Mouse (Mus musculus) stomach, postnatal 0 days (tissue): ENCODE data around the gene Ttll11. TPM values are rescaled to one million over a fixed set of nuclear protein-coding genes. Genes with fewer than 3 reads are reported as not detected.

Experiments
- ATAC-seq: fragments of 200-750 bp; cut with Nextera tagmentation; 2 replicates; pipeline ENCODE4 v1.8.0; 2017; ENCODE audit not compliant: low FRiP score, low TSS enrichment
- DNase-seq: peaks from one replicate; pipeline ENCODE4 v3.0.0-alpha.2; 2016; ENCODE audit warnings: low spot score
- H3K27ac ChIP-seq: fragments of 300-500 bp; sonication (generic); replicated peaks from 2 replicates; pipeline ENCODE4 v1.5.1; 2014; ENCODE audit warnings: mild to moderate bottlenecking, control low read depth
- H3K27me3 ChIP-seq: fragments of 300-500 bp; sonication (generic); 2 replicates; pipeline ENCODE4 v1.6.1; 2014; ENCODE audit warnings: low read length; ENCODE audit not compliant: control insufficient read depth, insufficient read depth
- H3K36me3 ChIP-seq: fragments of 300-500 bp; sonication (generic); 2 replicates; pipeline ENCODE4 v1.6.1; 2014; ENCODE audit warnings: low read length, mixed read lengths; ENCODE audit not compliant: control insufficient read depth, insufficient read depth
- H3K4me1 ChIP-seq: fragments of 300-500 bp; sonication (generic); replicated peaks from 2 replicates; pipeline ENCODE4 v1.6.1; 2014; ENCODE audit warnings: antibody characterized with exemption; ENCODE audit not compliant: control insufficient read depth, insufficient read depth
- H3K4me2 ChIP-seq: fragments of 300-500 bp; sonication (generic); replicated peaks from 2 replicates; pipeline ENCODE4 v1.6.1; 2014; ENCODE audit warnings: low read depth, mild to moderate bottlenecking, control low read depth, moderate library complexity
- H3K4me3 ChIP-seq: fragments of 300-500 bp; sonication (generic); 2 replicates; pipeline ENCODE4 v1.5.1; 2014; ENCODE audit warnings: low read depth, low read length, control low read depth
- H3K9ac ChIP-seq: fragments of 300-500 bp; sonication (generic); 2 replicates; pipeline ENCODE4 v1.6.1; 2014; ENCODE audit warnings: mild to moderate bottlenecking, low read length, control low read depth, mixed read lengths
- H3K9me3 ChIP-seq: fragments of 300-500 bp; sonication (generic); 2 replicates; pipeline ENCODE4 v1.6.1; 2016; ENCODE audit warnings: low read length; ENCODE audit not compliant: control insufficient read depth
- CTCF ChIP-seq: IDR thresholded peaks from 2 replicates; pipeline ENCODE4 v1.5.1; 2016; ENCODE audit warnings: antibody characterized with exemption, low read depth, mild to moderate bottlenecking, moderate library complexity
- EP300 ChIP-seq: optimal IDR thresholded peaks from 2 replicates; pipeline ENCODE3; 2016; ENCODE audit warnings: antibody characterized with exemption
- WGBS: fragments of 180-500 bp; shearing (Covaris S2); extraction: QIAGEN DNeasy Blood & Tissue Kit; methylation state at CpG from one replicate; pipeline ENCODE4 v1.1.7; 2014; 5-methylcytosine and 5-hydroxymethylcytosine counted together
- polyA plus RNA-seq: library from polyadenylated mRNA; unstranded; fragments of >200 nt; fragmentation: Nextera tagmentation; extraction: Ambion mirVana; gene quantifications from 2 replicates; pipeline ENCODE4 v1.2.1, GENCODE M21; 2015

Gene Ttll11
- polyA plus RNA-seq, 1 experiment from 2014 or later: 0.55 TPM

GRCm38 (mm10) chr2:36010579-36010978 lies 30.9 kb upstream of the Ttll11 start:
- TF ChIP-seq EP300: no peak
- no peak for TF ChIP-seq CTCF
- Histone ChIP-seq H3K9me3 (no peaks in the 10 kb centered on the region), H3K27ac (no peak overlapping the region), H3K36me3 (no peaks in the 10 kb centered on the region), H3K4me2 (no peak overlapping the region; the same call in 1 of the 2 replicates), H3K4me3 (peak overlapping the region; percentile 40; the same call in 1 of the 2 replicates), H3K4me1 (peaks cover 4% of the 10 kb centered on the region; the same call in 1 of the 2 replicates), H3K27me3 (0 out of 2 replicates have a peak, but pooled peaks cover 3% of the 10 kb centered on the region), H3K9ac (no peak overlapping the region)
- no peak for DNase-seq
- WGBS: 56% methylated on average over 8 of the region's 8 CpGs
- no peak for ATAC-seq

DNA sequence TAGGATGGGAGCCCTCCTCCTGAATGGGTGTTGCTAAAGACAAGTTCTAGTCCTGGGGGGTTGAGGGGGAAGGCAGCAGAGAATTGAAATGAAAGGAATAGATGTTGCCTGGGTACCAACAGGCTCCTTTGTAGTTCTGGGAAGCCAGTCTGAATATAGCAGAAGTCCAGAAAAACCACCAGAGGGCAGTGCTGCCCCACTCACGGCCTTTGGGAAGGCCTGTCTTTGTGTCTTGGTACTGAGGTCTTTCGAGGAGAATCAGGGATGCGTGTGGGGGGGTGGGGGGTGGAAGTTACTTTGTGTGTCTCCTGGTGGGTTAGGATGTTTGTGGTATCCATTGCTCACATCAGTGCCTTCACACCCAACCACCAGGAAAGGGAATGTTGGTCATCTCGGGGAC lies 29.7 kb upstream of the Ttll11 start:
- DNase-seq (peak; percentile 81), ATAC-seq (no peak)
- H3K36me3 ChIP-seq: no peaks in the 10 kb centered on the region
- TF ChIP-seq EP300: no peak
- TF ChIP-seq CTCF: peak; percentile 91
- H3K4me3 ChIP-seq: no peak overlapping the region
- 25% methylated on average over 4 of the region's 4 CpGs for WGBS
- 0 out of 2 replicates have a peak, but pooled peaks cover 3% of the 10 kb centered on the region for H3K27me3 ChIP-seq
- H3K4me2 ChIP-seq: no peak overlapping the region
- H3K4me1 ChIP-seq: peaks cover 4% of the 10 kb centered on the region; the same call in 1 of the 2 replicates
- no peaks in the 10 kb centered on the region for H3K9me3 ChIP-seq
- H3K27ac ChIP-seq: no peak overlapping the region
- no peak overlapping the region for H3K9ac ChIP-seq

- WGBS: 21% methylated on average over 1 of the region's 1 CpGs
- no peak for TF ChIP-seq EP300
- TF ChIP-seq CTCF: peak; percentile 88
These were observed 28.4 kb upstream of the Ttll11 start for GRCm38 (mm10) chr2:36008071-36008470.

GRCm38 (mm10) chr2:36002188-36002587 lies 22.5 kb upstream of the Ttll11 start:
- TF ChIP-seq EP300: no peak
- no peak for TF ChIP-seq CTCF
- Histone ChIP-seq H3K27me3 (no peaks in the 10 kb centered on the region), H3K36me3 (no peaks in the 10 kb centered on the region), H3K27ac (no peak overlapping the region), H3K4me3 (no peak overlapping the region), H3K4me1 (no peaks in the 10 kb centered on the region), H3K9ac (no peak overlapping the region), H3K9me3 (no peaks in the 10 kb centered on the region), H3K4me2 (no peak overlapping the region)
- WGBS: 43% methylated on average over 6 of the region's 6 CpGs
- ATAC-seq: no peak
- DNase-seq: no peak

More at GRCm38 (mm10) chr2:36008071-36008470, 28.4 kb upstream of the Ttll11 start:
- ATAC-seq: no peak
- H3K4me2 ChIP-seq: no peak overlapping the region
- H3K27me3 ChIP-seq: 0 out of 2 replicates have a peak, but pooled peaks cover 3% of the 10 kb centered on the region
- no peak overlapping the region for H3K27ac ChIP-seq
- H3K9ac ChIP-seq: no peak overlapping the region
- peak; percentile 38 for DNase-seq
- no peaks in the 10 kb centered on the region for H3K36me3 ChIP-seq
- H3K4me1 ChIP-seq: peaks cover 4% of the 10 kb centered on the region; the same call in 1 of the 2 replicates
- no peaks in the 10 kb centered on the region for H3K9me3 ChIP-seq
- H3K4me3 ChIP-seq: no peak overlapping the region

- no peak for TF ChIP-seq CTCF
- no peak for TF ChIP-seq EP300
- no peak for ATAC-seq
- H3K27ac ChIP-seq: no peak overlapping the region
- 21% methylated on average over 1 of the region's 1 CpGs for WGBS
- H3K9me3 ChIP-seq: no peaks in the 10 kb centered on the region
- H3K27me3 ChIP-seq: no peaks in the 10 kb centered on the region
- no peak overlapping the region for H3K4me2 ChIP-seq
- no peak for DNase-seq
- H3K4me1 ChIP-seq: no peaks in the 10 kb centered on the region
- H3K36me3 ChIP-seq: no peaks in the 10 kb centered on the region
- H3K4me3 ChIP-seq: no peak overlapping the region
- no peak overlapping the region for H3K9ac ChIP-seq
These were observed 20.7 kb upstream of the Ttll11 start for GRCm38 (mm10) chr2:36000390-36000789.

GRCm38 (mm10) chr2:35999212-35999611 lies 19.5 kb upstream of the Ttll11 start:
- H3K27ac ChIP-seq: no peak overlapping the region
- TF ChIP-seq CTCF (no peak), EP300 (no peak)
- H3K9ac ChIP-seq: no peak overlapping the region
- no peak for DNase-seq
- no peaks in the 10 kb centered on the region for H3K36me3 ChIP-seq
- H3K27me3 ChIP-seq: no peaks in the 10 kb centered on the region
- H3K4me2 ChIP-seq: no peak overlapping the region
- no peak overlapping the region for H3K4me3 ChIP-seq
- H3K9me3 ChIP-seq: no peaks in the 10 kb centered on the region
- no peaks in the 10 kb centered on the region for H3K4me1 ChIP-seq
- ATAC-seq: no peak
